Mouse (Mus musculus) left cerebral cortex, postnatal 36 days (tissue): ENCODE measurements around the gene Fbxo34. TPM values are rescaled to one million over a fixed set of nuclear protein-coding genes. Genes with fewer than 3 reads are reported as not detected.
A peak's percentile ranks its signal among the peaks of the same experiment; 100 is the strongest.
"Not testable (repeated sequence)": the region's sequence is repeated elsewhere in the genome, so short reads cannot be mapped to it uniquely, and the experiment has no call there.

Experiments
- DNase-seq, 2 experiments: peaks; one replicate each; pipeline ENCODE4 v3.0.0; 2021 to 2022; ENCODE audit warnings: low spot score in 2 of 2, mixed read lengths in 1 of 2
- intact Hi-C: fragments of 180-260 bp; cut with DNase I; formaldehyde crosslinking; loops from one replicate; pipeline ENCODE4 v1.15.1; 2025
- total RNA-seq, 2 experiments: library from RNA; stranded (reverse); gene quantifications; 2 replicates each; pipeline ENCODE4 v1.2.3; 2021

Fbxo34 gene
- total RNA-seq, 2 experiments from 2014 or later = 98.4 to 118 TPM

GRCm38 (mm10) chr14:47542283-47542682 is 92.1 kb downstream of the Fbxo34 start:
- intact Hi-C loops = no loop called here
- DNase-seq = no peak

GRCm38 (mm10) chr14:47544286-47544685 is 94.1 kb downstream of the Fbxo34 start:
- intact Hi-C loops = no loop called here
- no peak for DNase-seq

- no peak for DNase-seq
- intact Hi-C loops = no loop called here
Measured at GRCm38 (mm10) chr14:47544877-47545276, 94.7 kb downstream of the Fbxo34 start.

GRCm38 (mm10) chr14:47551668-47552067 is 101.4 kb downstream of the Fbxo34 start:
- intact Hi-C loops = no loop called here
- DNase-seq = no peak

GRCm38 (mm10) chr14:47553380-47553779 is 103.2 kb downstream of the Fbxo34 start:
- intact Hi-C loops = no loop called here
- DNase-seq = no peak

- intact Hi-C loops = no loop called here
- no peak for DNase-seq
Measured at GRCm38 (mm10) chr14:47554236-47554635, 104.0 kb downstream of the Fbxo34 start.

- DNase-seq = no peak
- intact Hi-C loops = no loop called here
Measured at GRCm38 (mm10) chr14:47555225-47555624, 105.0 kb downstream of the Fbxo34 start.

- DNase-seq = no peak
Measured at GRCm38 (mm10) chr14:47560714-47561113, 110.5 kb downstream of the Fbxo34 start.

GRCm38 (mm10) chr14:47562530-47562929 is 112.3 kb downstream of the Fbxo34 start:
- no peak for DNase-seq
- intact Hi-C loops = no loop called here

More at GRCm38 (mm10) chr14:47560714-47561113, 110.5 kb downstream of the Fbxo34 start:
- intact Hi-C loops = no loop called here

- intact Hi-C loops = no loop called here
- DNase-seq = no peak
Measured at GRCm38 (mm10) chr14:47563106-47563505, 112.9 kb downstream of the Fbxo34 start.

- DNase-seq = peak; percentile 93
- intact Hi-C loops = loop anchor here (1.0 kb wide), 1 partner anchor 81 kb away; no protein-coding TSS in a partner anchor
Measured at GRCm38 (mm10) chr14:47567962-47568652, 117.9 kb downstream of the Fbxo34 start.

GRCm38 (mm10) chr14:47570549-47570948 is 120.3 kb downstream of the Fbxo34 start, which contains the start of gene Atg14:
Gene Atg14, minus strand, starts transcription at chr14:47570649.
- intact Hi-C loops, DNase-seq: not testable (repeated sequence)

- intact Hi-C loops = no loop called here
- DNase-seq = no peak
Measured at GRCm38 (mm10) chr14:47572707-47573106, 122.5 kb downstream of the Fbxo34 start.

GRCm38 (mm10) chr14:47574721-47575120 is 124.5 kb downstream of the Fbxo34 start:
- no peak for DNase-seq
- intact Hi-C loops = loop anchor here (5.0 kb wide), 1 partner anchor 793 kb away; no protein-coding TSS in a partner anchor

- DNase-seq = no peak
- intact Hi-C loops = loop anchor here (5.0 kb wide), 1 partner anchor 791 kb away; no protein-coding TSS in a partner anchor
Measured at GRCm38 (mm10) chr14:47576687-47577086, 126.5 kb downstream of the Fbxo34 start.

- DNase-seq = no peak
- intact Hi-C loops = loop anchor here (5.0 kb wide), 1 partner anchor 789 kb away; no protein-coding TSS in a partner anchor
Measured at GRCm38 (mm10) chr14:47578086-47578485, 127.9 kb downstream of the Fbxo34 start.

- no peak for DNase-seq
- intact Hi-C loops = no loop called here
Measured at GRCm38 (mm10) chr14:47581280-47581679, 131.1 kb downstream of the Fbxo34 start.
